Mouse (Mus musculus): Measurements from ENCODE around the gene Nkain1. TPM values are rescaled to one million over a fixed set of nuclear protein-coding genes. Genes with fewer than 3 reads are reported as not detected.

The Nkain1 gene
- total RNA-seq, 1 experiment from 2014 or later, result not detected

- no peak for ATAC-seq (replicated peaks; ENCODE audit: insufficient number of reproducible peaks, low FRiP score, low TSS enrichment, poor library complexity, severe bottlenecking)
Measured at GRCm38 (mm10) chr4:130556224-130556623, 17.7 kb downstream of the Nkain1 start.

- no peak for ATAC-seq (replicated peaks; ENCODE audit: insufficient number of reproducible peaks, low FRiP score, low TSS enrichment, poor library complexity, severe bottlenecking)
Measured at GRCm38 (mm10) chr4:130553121-130553448, 20.9 kb downstream of the Nkain1 start.

- no peak for ATAC-seq (replicated peaks; ENCODE audit: insufficient number of reproducible peaks, low FRiP score, low TSS enrichment, poor library complexity, severe bottlenecking)
Measured at GRCm38 (mm10) chr4:130552312-130553120, 21.5 kb downstream of the Nkain1 start.

- ATAC-seq (replicated peaks; ENCODE audit: insufficient number of reproducible peaks, low FRiP score, low TSS enrichment, poor library complexity, severe bottlenecking), result no peak
Measured at GRCm38 (mm10) chr4:130550511-130550910, 23.5 kb downstream of the Nkain1 start.

- ATAC-seq (replicated peaks; ENCODE audit: insufficient number of reproducible peaks, low FRiP score, low TSS enrichment, poor library complexity, severe bottlenecking), result no peak
Measured at GRCm38 (mm10) chr4:130549189-130549588, 24.8 kb downstream of the Nkain1 start.

GRCm38 (mm10) chr4:130546798-130547562 is 27.0 kb downstream of the Nkain1 start:
- ATAC-seq (replicated peaks; ENCODE audit: insufficient number of reproducible peaks, low FRiP score, low TSS enrichment, poor library complexity, severe bottlenecking), result no peak

GRCm38 (mm10) chr4:130544392-130544791 is 29.6 kb downstream of the Nkain1 start:
- ATAC-seq (replicated peaks; ENCODE audit: insufficient number of reproducible peaks, low FRiP score, low TSS enrichment, poor library complexity, severe bottlenecking), result no peak

- ATAC-seq (replicated peaks; ENCODE audit: insufficient number of reproducible peaks, low FRiP score, low TSS enrichment, poor library complexity, severe bottlenecking), result no peak
Measured at GRCm38 (mm10) chr4:130543121-130543520, 30.9 kb downstream of the Nkain1 start.

GRCm38 (mm10) chr4:130540831-130541230 is 33.1 kb downstream of the Nkain1 start:
- no peak for ATAC-seq (replicated peaks; ENCODE audit: insufficient number of reproducible peaks, low FRiP score, low TSS enrichment, poor library complexity, severe bottlenecking)

GRCm38 (mm10) chr4:130539706-130540105 is 34.3 kb downstream of the Nkain1 start:
- ATAC-seq (replicated peaks; ENCODE audit: insufficient number of reproducible peaks, low FRiP score, low TSS enrichment, poor library complexity, severe bottlenecking), result no peak

- no peak for ATAC-seq (replicated peaks; ENCODE audit: insufficient number of reproducible peaks, low FRiP score, low TSS enrichment, poor library complexity, severe bottlenecking)
Measured at GRCm38 (mm10) chr4:130539053-130539452, 34.9 kb downstream of the Nkain1 start.

GRCm38 (mm10) chr4:130537371-130537770 is 36.6 kb downstream of the Nkain1 start:
- ATAC-seq (replicated peaks; ENCODE audit: insufficient number of reproducible peaks, low FRiP score, low TSS enrichment, poor library complexity, severe bottlenecking), result no peak

GRCm38 (mm10) chr4:130535789-130536188 is 38.2 kb downstream of the Nkain1 start:
- no peak for ATAC-seq (replicated peaks; ENCODE audit: insufficient number of reproducible peaks, low FRiP score, low TSS enrichment, poor library complexity, severe bottlenecking)

GRCm38 (mm10) chr4:130533975-130534374 is 40.0 kb downstream of the Nkain1 start:
- peak; percentile 49; the same call in 1 of the 2 replicates for ATAC-seq (replicated peaks; ENCODE audit: insufficient number of reproducible peaks, low FRiP score, low TSS enrichment, poor library complexity, severe bottlenecking)

- no peak for ATAC-seq (replicated peaks; ENCODE audit: insufficient number of reproducible peaks, low FRiP score, low TSS enrichment, poor library complexity, severe bottlenecking)
Measured at GRCm38 (mm10) chr4:130532347-130532746, 41.6 kb downstream of the Nkain1 start.

- ATAC-seq (replicated peaks; ENCODE audit: insufficient number of reproducible peaks, low FRiP score, low TSS enrichment, poor library complexity, severe bottlenecking), result peak; percentile 77
Measured at GRCm38 (mm10) chr4:130531645-130532280, 42.2 kb downstream of the Nkain1 start.

- ATAC-seq (replicated peaks; ENCODE audit: insufficient number of reproducible peaks, low FRiP score, low TSS enrichment, poor library complexity, severe bottlenecking), result no peak
Measured at GRCm38 (mm10) chr4:130527804-130528203, 46.2 kb downstream of the Nkain1 start.

GRCm38 (mm10) chr4:130525041-130525440 is 48.9 kb downstream of the Nkain1 start:
- no peak for ATAC-seq (replicated peaks; ENCODE audit: insufficient number of reproducible peaks, low FRiP score, low TSS enrichment, poor library complexity, severe bottlenecking)

GRCm38 (mm10) chr4:130521466-130521865 is 52.5 kb downstream of the Nkain1 start:
- ATAC-seq (replicated peaks; ENCODE audit: insufficient number of reproducible peaks, low FRiP score, low TSS enrichment, poor library complexity, severe bottlenecking), result no peak

- no peak for ATAC-seq (replicated peaks; ENCODE audit: insufficient number of reproducible peaks, low FRiP score, low TSS enrichment, poor library complexity, severe bottlenecking)
Measured at GRCm38 (mm10) chr4:130520482-130520851, 53.5 kb downstream of the Nkain1 start.

Measured in monocyte, adult 5-6 weeks (primary cell).